Mouse (Mus musculus) urinary bladder, postnatal 10 days (tissue): ENCODE measurements around the gene Slc39a11.

Experiments used
- DNase-seq: peaks from one replicate; pipeline ENCODE4 v3.0.0; 2022; ENCODE audit warnings: low spot score

The Slc39a11 gene

GRCm38 (mm10) chr11:113649353-113650210, at the start of gene Slc39a11:
Gene Slc39a11 (minus strand): TSS chr11:113650079.
- DNase-seq, result no peak

- no peak for DNase-seq
These were observed 49.8 kb upstream of the Slc39a11 start for GRCm38 (mm10) chr11:113699643-113700042.

- no peak for DNase-seq
These were observed 48.2 kb upstream of the Slc39a11 start for GRCm38 (mm10) chr11:113698013-113698545.

GRCm38 (mm10) chr11:113697571-113697970, 47.7 kb upstream of the Slc39a11 start:
- DNase-seq, result no peak

- DNase-seq, result no peak
These were observed 42.0 kb upstream of the Slc39a11 start for GRCm38 (mm10) chr11:113691851-113692250.

- DNase-seq, result no peak
These were observed 41.4 kb upstream of the Slc39a11 start for GRCm38 (mm10) chr11:113691318-113691717.

- DNase-seq, result no peak
These were observed 40.6 kb upstream of the Slc39a11 start for GRCm38 (mm10) chr11:113690506-113690905.

- DNase-seq, result no peak
These were observed 37.2 kb upstream of the Slc39a11 start for GRCm38 (mm10) chr11:113687031-113687430.

- no peak for DNase-seq
These were observed 35.0 kb upstream of the Slc39a11 start for GRCm38 (mm10) chr11:113684707-113685426.

- DNase-seq, result peak; percentile 75
These were observed 34.3 kb upstream of the Slc39a11 start, which contains the start of the genes Fam104a and D11Wsu47e for GRCm38 (mm10) chr11:113683957-113684706. Gene Fam104a (minus strand): TSS chr11:113684155. Gene D11Wsu47e (plus strand): TSS chr11:113684412.

GRCm38 (mm10) chr11:113683627-113683956, 33.7 kb upstream of the Slc39a11 start:
- no peak for DNase-seq

GRCm38 (mm10) chr11:113682897-113683626, 33.2 kb upstream of the Slc39a11 start:
- no peak for DNase-seq

- DNase-seq, result no peak
These were observed 32.1 kb upstream of the Slc39a11 start for GRCm38 (mm10) chr11:113681979-113682378.

GRCm38 (mm10) chr11:113680954-113681353, 31.1 kb upstream of the Slc39a11 start:
- DNase-seq, result no peak

- DNase-seq, result no peak
These were observed 28.5 kb upstream of the Slc39a11 start for GRCm38 (mm10) chr11:113678373-113678772.

- no peak for DNase-seq
These were observed 27.5 kb upstream of the Slc39a11 start for GRCm38 (mm10) chr11:113677378-113677777.

GRCm38 (mm10) chr11:113676847-113677246, 27.0 kb upstream of the Slc39a11 start:
- no peak for DNase-seq

GRCm38 (mm10) chr11:113674595-113674994, 24.7 kb upstream of the Slc39a11 start:
- no peak for DNase-seq

- DNase-seq, result no peak
These were observed 23.7 kb upstream of the Slc39a11 start for GRCm38 (mm10) chr11:113673614-113674013.

GRCm38 (mm10) chr11:113669711-113670110, 19.8 kb upstream of the Slc39a11 start:
- DNase-seq, result no peak

GRCm38 (mm10) chr11:113668857-113669256, 19.0 kb upstream of the Slc39a11 start:
- no peak for DNase-seq
